Mouse (Mus musculus): ENCODE measurements at regions not wholly inside any gene's neighbourhood (a gene's known extent, or its start where the extent isn't known, plus 50 kb on each side); places are given as distances from the start of the nearest gene placed in this dataset.

- TF ChIP-seq CTCF (IDR thresholded peaks at IDR 0.05; ENCODE audit: low read depth) = peak; percentile 33
- TF ChIP-seq EP300 (IDR thresholded peaks at IDR 0.05; ENCODE audit: low read depth) = no peak
Observed at GRCm38 (mm10) chr6:62576200-62576599, 679.5 kb upstream of the Grid2 start.
